Mouse (Mus musculus): ENCODE results near the gene Zfp263.

DNA sequence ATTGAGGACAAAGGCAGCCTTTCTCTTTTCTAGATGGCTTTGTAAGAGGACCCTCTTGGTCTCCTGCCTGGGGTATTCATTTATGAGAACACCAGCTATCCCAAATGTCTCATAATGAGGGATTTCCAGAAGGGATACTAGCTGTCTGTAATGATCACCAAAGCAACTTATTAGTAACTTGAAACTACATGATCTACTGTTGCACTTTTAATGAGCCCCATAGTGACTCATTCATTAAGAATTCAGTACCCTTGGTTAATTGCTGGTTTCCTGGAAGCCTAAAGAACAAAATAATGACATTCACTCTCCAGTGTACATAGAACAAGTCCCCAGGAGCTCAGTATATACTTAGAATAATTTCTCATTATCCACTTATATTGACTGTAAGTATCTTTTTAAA is 37.3 kb downstream of the Zfp263 start:
- no peak for TF ChIP-seq CTCF (IDR thresholded peaks at IDR 0.05; ENCODE audit: extremely low read depth, insufficient read length, insufficient replicate concordance, low read depth, low read length)
- TF ChIP-seq POLR2A (IDR thresholded peaks at IDR 0.05; ENCODE audit: low read depth, low read length), result no peak

Measured in small intestine, adult 2 months (tissue).